Mouse (Mus musculus): ENCODE measurements around the gene Scly.

Scly gene

GRCm38 (mm10) chr1:91356105-91356504 lies 58.0 kb downstream of the Scly start:
- no peak for DNase-seq (ENCODE audit: extremely low read depth, low read depth, low spot score)

- DNase-seq (ENCODE audit: extremely low read depth, low read depth, low spot score) = no peak
Measured at GRCm38 (mm10) chr1:91362113-91362512, 64.0 kb downstream of the Scly start.

- no peak for DNase-seq (ENCODE audit: extremely low read depth, low read depth, low spot score)
Measured at GRCm38 (mm10) chr1:91364822-91365644, 66.9 kb downstream of the Scly start.

- DNase-seq (ENCODE audit: extremely low read depth, low read depth, low spot score) = no peak
Measured at GRCm38 (mm10) chr1:91365816-91366214, 67.7 kb downstream of the Scly start.

- no peak for DNase-seq (ENCODE audit: extremely low read depth, low read depth, low spot score)
Measured at GRCm38 (mm10) chr1:91366215-91367108, 68.3 kb downstream of the Scly start, which contains the start of gene Erfe. Erfe (plus strand) TSS chr1:91366430.

GRCm38 (mm10) chr1:91367295-91367694 lies 69.2 kb downstream of the Scly start:
- DNase-seq (ENCODE audit: extremely low read depth, low read depth, low spot score) = no peak

- no peak for DNase-seq (ENCODE audit: extremely low read depth, low read depth, low spot score)
Measured at GRCm38 (mm10) chr1:91369408-91369807, 71.3 kb downstream of the Scly start.

GRCm38 (mm10) chr1:91370055-91370454 lies 71.9 kb downstream of the Scly start:
- no peak for DNase-seq (ENCODE audit: extremely low read depth, low read depth, low spot score)

Measured in fat pad, adult 2 months (tissue).